Mouse (Mus musculus) pancreas, adult 10 weeks (tissue): ENCODE data around the gene Lcn12. TPM values are rescaled to one million over a fixed set of nuclear protein-coding genes. Genes with fewer than 3 reads are reported as not detected.

Experiments used
- polyA plus RNA-seq: library from polyadenylated mRNA; stranded (reverse); fragments of 350-450 nt; fragmentation: Illumina TruSeq; extraction: RNeasy Lipid Tissue Mini Kit (QIAGEN cat#74804); gene quantifications from one replicate; pipeline ENCODE4 v1.2.3, GENCODE M21; 2015; ENCODE audit warnings: low read depth, low replicate concordance; ENCODE audit not compliant: insufficient read depth

The Lcn12 gene
- not detected for polyA plus RNA-seq

GRCm38 (mm10) chr2:25493476-25493961 is at the start of gene Lcn12:
Gene Lcn12 (minus strand): TSS chr2:25493911.

GRCm38 (mm10) chr2:25501593-25502486 is 8.1 kb upstream of the Lcn12 start, which contains the start of gene C8g:
Gene C8g (minus strand): TSS chr2:25501719.

DNA sequence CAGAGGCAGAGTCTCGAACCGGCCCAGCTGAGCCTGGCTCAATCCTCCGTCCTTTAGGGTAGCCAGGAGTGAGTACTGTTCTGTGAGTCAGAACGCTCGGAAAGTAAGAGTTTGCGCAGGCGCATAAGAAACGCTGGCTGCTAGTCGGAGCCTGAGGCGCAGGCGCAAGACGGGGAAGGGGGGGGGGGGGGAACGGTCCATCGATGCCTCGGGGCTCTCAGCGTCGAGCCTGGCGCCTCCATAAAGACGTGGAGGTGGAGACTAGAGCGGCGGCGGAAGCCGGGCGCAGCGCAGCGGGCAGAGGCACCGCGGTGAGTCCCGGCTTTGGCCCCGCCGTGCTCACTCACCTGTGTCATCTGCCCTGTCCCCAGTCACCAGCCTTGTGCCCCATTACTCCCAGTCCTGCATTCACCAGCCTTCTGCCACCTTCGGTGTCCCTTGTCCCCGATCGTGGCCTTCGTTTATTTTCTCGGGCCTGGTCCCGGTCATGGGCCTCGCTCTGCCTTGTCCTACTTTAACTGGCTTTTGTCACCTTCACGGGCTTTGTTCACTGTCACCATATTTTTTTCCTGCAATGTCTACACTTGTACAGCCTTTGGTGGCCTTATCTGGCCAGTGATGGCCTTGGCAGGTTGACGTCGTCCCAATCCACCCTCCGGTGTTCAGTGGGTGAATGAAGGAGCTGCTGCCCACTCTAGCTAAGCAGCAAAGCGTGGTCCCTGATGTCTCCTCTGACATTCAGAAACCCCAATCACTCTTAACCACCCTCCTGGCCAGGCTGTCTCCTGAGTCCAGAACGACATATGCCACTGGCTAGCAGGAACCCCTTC is 7.1 kb upstream of the Lcn12 start, which contains the start of gene Fbxw5:
TSS of gene Fbxw5 (plus strand) at position 175 of the 830 bp plus-strand sequence.

GRCm38 (mm10) chr2:25469969-25470368 is 23.7 kb downstream of the Lcn12 start, which contains the start of gene Ptgds:
Gene Ptgds (minus strand): TSS chr2:25470046.

DNA sequence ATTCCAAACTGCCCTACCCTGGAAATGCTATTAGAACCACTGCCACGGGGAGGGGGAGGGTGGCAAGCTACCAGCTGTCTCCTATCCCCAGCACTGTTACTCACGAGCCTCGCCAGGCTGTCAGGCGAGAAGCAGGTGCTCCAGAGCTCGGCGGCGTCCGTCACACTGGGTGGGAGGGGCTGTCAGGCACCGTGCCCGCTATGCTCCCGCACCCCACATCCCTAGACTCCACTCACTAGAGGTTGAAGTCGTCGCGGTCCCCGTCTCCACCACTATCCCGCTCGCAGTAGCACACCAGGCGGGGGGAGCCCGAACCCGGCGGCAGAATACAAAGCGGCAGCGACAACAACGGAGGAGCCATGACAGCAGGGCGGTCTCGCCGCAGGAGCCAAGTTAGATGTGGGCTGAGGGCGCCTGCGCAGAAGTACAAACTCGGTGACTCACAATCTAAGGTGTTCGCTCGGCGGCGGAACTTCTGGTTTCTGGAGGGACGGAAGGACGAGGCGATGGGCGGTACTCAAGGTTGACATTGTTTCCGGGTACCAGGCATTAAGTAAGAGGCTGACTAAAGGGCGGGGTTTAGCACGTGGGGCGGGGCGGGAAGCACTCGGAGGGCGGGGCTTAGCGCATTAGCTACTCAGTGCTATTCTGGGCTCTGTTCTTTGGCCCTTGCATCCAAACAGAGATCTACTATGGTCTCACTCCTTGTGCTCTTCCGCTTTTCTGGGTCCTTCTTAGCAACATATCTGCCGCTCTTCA is 33.0 kb downstream of the Lcn12 start, which contains the start of gene Paxx:
TSS of gene Paxx (minus strand) at position 544 of the 759 bp plus-strand sequence.

DNA sequence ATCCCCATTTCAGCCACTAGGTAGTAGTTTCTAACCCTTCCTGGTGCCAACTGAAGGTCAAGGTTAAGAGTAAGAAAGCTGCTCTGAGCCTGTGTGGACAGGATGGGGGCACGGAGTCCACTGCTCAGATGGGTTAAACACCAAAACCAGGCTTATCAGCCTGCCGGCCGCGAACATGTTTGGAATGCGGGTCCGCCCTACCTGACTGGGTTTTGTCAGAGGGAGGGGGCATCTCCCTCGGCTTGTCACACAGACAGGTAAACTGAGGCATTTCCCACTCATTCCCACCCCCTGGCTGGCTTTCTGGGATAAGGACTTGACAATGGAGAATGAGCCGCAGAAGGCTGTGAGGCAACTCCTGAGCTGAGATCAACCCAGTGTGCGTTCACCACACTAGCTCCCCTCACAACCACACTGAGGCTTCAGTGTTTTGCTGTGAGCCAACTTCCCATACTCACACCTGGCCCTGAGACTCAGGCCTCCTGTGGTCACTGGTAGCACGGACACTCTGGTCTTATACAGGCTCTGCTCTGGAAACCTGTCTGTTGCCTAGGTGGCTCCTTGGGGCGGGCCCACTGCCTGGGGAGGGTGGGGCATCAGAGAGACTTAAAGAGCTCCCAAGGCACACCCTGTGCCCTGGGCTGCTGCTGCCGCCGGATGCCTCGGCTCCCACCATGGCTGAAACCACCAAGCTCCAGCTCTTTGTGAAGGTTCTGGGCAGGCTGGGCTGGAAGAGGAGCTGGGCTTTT is 37.3 kb downstream of the Lcn12 start, which contains the start of gene Clic3:
TSS of gene Clic3 (plus strand) at position 634 of the 749 bp plus-strand sequence.

Other genes starting within 250 kb of the Lcn12 start
- gene AL732309.1, start 247.0 kb downstream of the Lcn12 start, polyA plus RNA-seq, result 8.3 TPM
- 6.4 TPM for gene Tmem203, start 238.5 kb downstream of the Lcn12 start, polyA plus RNA-seq
- 1.3 TPM for gene Tprn, start 231.3 kb downstream of the Lcn12 start, polyA plus RNA-seq
- 14.8 TPM for gene Ssna1, start 221.5 kb downstream of the Lcn12 start, polyA plus RNA-seq
- gene Anapc2, start 221.4 kb downstream of the Lcn12 start, polyA plus RNA-seq, result 14.2 TPM
- gene Tmem210, start 205.8 kb downstream of the Lcn12 start, polyA plus RNA-seq, result not detected
- gene Lrrc26, start 204.0 kb downstream of the Lcn12 start, polyA plus RNA-seq, result not detected
- gene Grin1, start 174.7 kb downstream of the Lcn12 start, polyA plus RNA-seq, result 1.8 TPM
- gene Man1b1, start 161.6 kb downstream of the Lcn12 start, polyA plus RNA-seq, result 12.2 TPM
- gene Dpp7, start 137.6 kb downstream of the Lcn12 start, polyA plus RNA-seq, result 24.6 TPM
- 18.7 TPM for gene Uap1l1, start 128.2 kb downstream of the Lcn12 start, polyA plus RNA-seq
- gene Sapcd2, start 121.6 kb downstream of the Lcn12 start, polyA plus RNA-seq, result not detected
- gene Entpd2, start 98.0 kb downstream of the Lcn12 start, polyA plus RNA-seq, result 16.2 TPM
- 96.2 TPM for gene Npdc1, start 94.6 kb downstream of the Lcn12 start, polyA plus RNA-seq
- not detected for gene Fut7, start 70.6 kb downstream of the Lcn12 start, polyA plus RNA-seq
- gene Abca2, start 65.2 kb downstream of the Lcn12 start, polyA plus RNA-seq, result 12.8 TPM
- not detected for gene Clic3, start 37.1 kb downstream of the Lcn12 start, polyA plus RNA-seq
- gene Paxx, start 32.8 kb downstream of the Lcn12 start, polyA plus RNA-seq, result 43.3 TPM
- 2.9 TPM for gene Ptgds, start 23.9 kb downstream of the Lcn12 start, polyA plus RNA-seq
- gene Fbxw5, start 6.8 kb upstream of the Lcn12 start, polyA plus RNA-seq, result 26.2 TPM
- gene C8g, start 7.8 kb upstream of the Lcn12 start, polyA plus RNA-seq, result 1.0 TPM
- gene Traf2, start 53.0 kb upstream of the Lcn12 start, polyA plus RNA-seq, result 5.1 TPM
- 66.9 TPM for gene Edf1, start 63.9 kb upstream of the Lcn12 start, polyA plus RNA-seq
- 2.6 TPM for gene Mamdc4, start 80.9 kb upstream of the Lcn12 start, polyA plus RNA-seq
- 9.9 TPM for gene Phpt1, start 81.3 kb upstream of the Lcn12 start, polyA plus RNA-seq
- gene Ajm1, start 87.8 kb upstream of the Lcn12 start, polyA plus RNA-seq, result 0.63 TPM
- 52.4 TPM for gene Rabl6, start 114.6 kb upstream of the Lcn12 start, polyA plus RNA-seq
- not detected for gene Ccdc183, start 123.8 kb upstream of the Lcn12 start, polyA plus RNA-seq
- gene Tmem141, start 128.1 kb upstream of the Lcn12 start, polyA plus RNA-seq, result 9.0 TPM
- gene Fcna, start 134.1 kb upstream of the Lcn12 start, polyA plus RNA-seq, result 9.0 TPM
- not detected for gene Lcn8, start 159.2 kb upstream of the Lcn12 start, polyA plus RNA-seq
- not detected for gene Lcn5, start 164.0 kb upstream of the Lcn12 start, polyA plus RNA-seq
- gene Lcn6, start 182.9 kb upstream of the Lcn12 start, polyA plus RNA-seq, result not detected
- gene Lcn10, start 188.8 kb upstream of the Lcn12 start, polyA plus RNA-seq, result not detected
- gene Obp2a, start 206.1 kb upstream of the Lcn12 start, polyA plus RNA-seq, result not detected
- 5.2 TPM for gene Bmyc, start 212.8 kb upstream of the Lcn12 start, polyA plus RNA-seq
- not detected for gene Obp2b, start 243.1 kb upstream of the Lcn12 start, polyA plus RNA-seq